Mouse (Mus musculus) myocyte (in vitro differentiated cells): ENCODE measurements around the gene P2ry13. TPM values are rescaled to one million over a fixed set of nuclear protein-coding genes. Genes with fewer than 3 reads are reported as not detected.

Source experiments
- H3K27me3 ChIP-seq: one replicate; pipeline ENCODE4 v1.6.1; 2011; ENCODE audit not compliant: control insufficient read depth, insufficient read depth, insufficient read length
- H3K36me3 ChIP-seq: one replicate; pipeline ENCODE4 v1.6.1; 2011; ENCODE audit not compliant: control insufficient read depth, insufficient read depth
- H3K4me2 ChIP-seq: one replicate; pipeline ENCODE4 v1.6.1; 2011; ENCODE audit warnings: low read depth, control low read depth
- H3K4me3 ChIP-seq: one replicate; pipeline ENCODE4 v1.5.1; 2011; ENCODE audit warnings: mild to moderate bottlenecking, control low read depth, moderate library complexity
- H3K79me2 ChIP-seq: one replicate; pipeline ENCODE4 v1.6.1; 2011; ENCODE audit not compliant: control insufficient read depth, insufficient read depth
- H3ac ChIP-seq: one replicate; pipeline ENCODE4 v1.6.1; 2011; ENCODE audit not compliant: control insufficient read depth, insufficient read length
- CEBPB ChIP-seq: IDR thresholded peaks from 2 replicates; pipeline ENCODE4 v1.6.1; 2011; ENCODE audit warnings: mild to moderate bottlenecking, moderate library complexity; ENCODE audit not compliant: poor library complexity, insufficient read depth, severe bottlenecking
- E2F4 ChIP-seq: IDR thresholded peaks from one replicate; pipeline ENCODE4 v1.6.1; 2011; ENCODE audit warnings: mild to moderate bottlenecking, control low read depth, moderate library complexity; ENCODE audit not compliant: insufficient read depth
- MAX ChIP-seq: IDR thresholded peaks from one replicate; pipeline ENCODE4 v1.6.1; 2011; ENCODE audit warnings: low read depth, mild to moderate bottlenecking, control low read depth
- MYOD1 ChIP-seq, 3 experiments: IDR thresholded peaks; one replicate each; pipeline ENCODE4 v1.6.1; 2011; ENCODE audit warnings: control low read depth in 2 of 3, low read depth in 2 of 3, mild to moderate bottlenecking in 2 of 3, moderate library complexity in 1 of 3; ENCODE audit not compliant: insufficient read length in 2 of 3, control insufficient read depth in 1 of 3
- MYOG ChIP-seq, 3 experiments: IDR thresholded peaks; one replicate each; pipeline ENCODE4 v1.6.1; 2011; ENCODE audit warnings: control low read depth in 2 of 3, low read depth in 2 of 3, mild to moderate bottlenecking in 2 of 3; ENCODE audit not compliant: insufficient read length in 2 of 3, control insufficient read depth in 1 of 3, insufficient read depth in 1 of 3
- POLR2A ChIP-seq: IDR thresholded peaks from one replicate; pipeline ENCODE4 v1.6.1; 2011; ENCODE audit warnings: low read depth, mild to moderate bottlenecking, control low read depth, moderate library complexity; ENCODE audit not compliant: insufficient read length
- POLR2AphosphoS2 ChIP-seq: IDR thresholded peaks from one replicate; pipeline ENCODE4 v1.6.1; 2011; ENCODE audit warnings: low read depth, control low read depth; ENCODE audit not compliant: insufficient read length
- REST ChIP-seq: IDR thresholded peaks from one replicate; pipeline ENCODE4 v1.6.1; 2011; ENCODE audit warnings: mild to moderate bottlenecking, control low read depth, moderate library complexity; ENCODE audit not compliant: insufficient read depth, insufficient read length
- SRF ChIP-seq: IDR thresholded peaks from one replicate; pipeline ENCODE4 v1.6.1; 2011; ENCODE audit warnings: low read depth; ENCODE audit not compliant: control insufficient read depth, insufficient read length
- TCF12 ChIP-seq: IDR thresholded peaks from one replicate; pipeline ENCODE4 v1.6.1; 2011; ENCODE audit warnings: mild to moderate bottlenecking, control low read depth; ENCODE audit not compliant: poor library complexity, insufficient read depth, severe bottlenecking
- TCF3 ChIP-seq: IDR thresholded peaks from one replicate; pipeline ENCODE4 v1.6.1; 2011; ENCODE audit warnings: low read depth, control low read depth; ENCODE audit not compliant: insufficient read length
- USF1 ChIP-seq: IDR thresholded peaks from one replicate; pipeline ENCODE4 v1.6.1; 2011; ENCODE audit warnings: low read depth, mild to moderate bottlenecking, control low read depth, moderate library complexity
- polyA plus RNA-seq: library from polyadenylated mRNA; unstranded; fragments of >200 nt; fragmentation: generic; extraction: Trizol; gene quantifications from one replicate; pipeline ENCODE4 v1.2.1, GENCODE M21; 2012; ENCODE audit warnings: missing spikeins

P2ry13 gene
- not detected for polyA plus RNA-seq

GRCm38 (mm10) chr3:59210727-59211126, at the start of gene P2ry13:
Gene P2ry13 (minus strand): TSS chr3:59210882.
- no peak within 1 kb of the TSS for H3ac ChIP-seq
- no peak within 1 kb of the TSS for H3K4me2 ChIP-seq
- H3K36me3 ChIP-seq = no peaks in the 10 kb centered on the region
- no peaks in the 10 kb centered on the region for H3K27me3 ChIP-seq
- H3K4me3 ChIP-seq = no peak within 1 kb of the TSS
- no peaks in the 10 kb centered on the region for H3K79me2 ChIP-seq
- no peak for TF ChIP-seq MAX
- no peak for TF ChIP-seq MYOG (IDR thresholded peaks at IDR 0.05; ENCODE audit: control insufficient read depth in 1 of 3, insufficient read depth in 1 of 3, insufficient read length in 2 of 3, low read depth in 2 of 3)
- TF ChIP-seq MYOD1 (IDR thresholded peaks at IDR 0.05; ENCODE audit: control insufficient read depth in 1 of 3, insufficient read length in 2 of 3, low read depth in 2 of 3) = no peak
- no peak for TF ChIP-seq TCF3
- no peak for TF ChIP-seq USF1
- no peak for TF ChIP-seq POLR2A
- TF ChIP-seq TCF12 = no peak
- TF ChIP-seq E2F4 = no peak
- no peak for TF ChIP-seq CEBPB
- TF ChIP-seq POLR2AphosphoS2 = no peak
- TF ChIP-seq REST = no peak
- no peak for TF ChIP-seq SRF

GRCm38 (mm10) chr3:59257740-59258664, 47.3 kb upstream of the P2ry13 start:
- Histone ChIP-seq H3K4me2 (no peak overlapping the region), H3ac (no peak overlapping the region), H3K79me2 (no peaks in the 10 kb centered on the region), H3K27me3 (no peaks in the 10 kb centered on the region), H3K4me3 (no peak overlapping the region), H3K36me3 (no peaks in the 10 kb centered on the region)
- TF ChIP-seq REST (no peak), MYOG (IDR thresholded peaks at IDR 0.05; ENCODE audit: control insufficient read depth in 1 of 3, insufficient read depth in 1 of 3, insufficient read length in 2 of 3, low read depth in 2 of 3) (no peak), USF1 (no peak), MYOD1 (IDR thresholded peaks at IDR 0.05; ENCODE audit: control insufficient read depth in 1 of 3, insufficient read length in 2 of 3, low read depth in 2 of 3) (no peak), MAX (no peak), CEBPB (no peak), POLR2A (no peak), TCF3 (no peak), E2F4 (no peak), TCF12 (no peak), SRF (no peak), POLR2AphosphoS2 (no peak)

- Histone ChIP-seq H3ac (no peak overlapping the region), H3K36me3 (no peaks in the 10 kb centered on the region), H3K79me2 (no peaks in the 10 kb centered on the region), H3K4me2 (no peak overlapping the region), H3K4me3 (no peak overlapping the region), H3K27me3 (no peaks in the 10 kb centered on the region)
- TF ChIP-seq SRF (no peak), CEBPB (no peak), MYOG (IDR thresholded peaks at IDR 0.05; ENCODE audit: control insufficient read depth in 1 of 3, insufficient read depth in 1 of 3, insufficient read length in 2 of 3, low read depth in 2 of 3) (no peak), E2F4 (no peak), TCF3 (no peak), USF1 (no peak), REST (no peak), POLR2AphosphoS2 (no peak), MYOD1 (IDR thresholded peaks at IDR 0.05; ENCODE audit: control insufficient read depth in 1 of 3, insufficient read length in 2 of 3, low read depth in 2 of 3) (no peak), POLR2A (no peak), TCF12 (no peak), MAX (no peak)
These were observed 39.8 kb upstream of the P2ry13 start for GRCm38 (mm10) chr3:59250454-59250853.

GRCm38 (mm10) chr3:59248031-59248430, 37.3 kb upstream of the P2ry13 start:
- no peak overlapping the region for H3K4me3 ChIP-seq
- no peak overlapping the region for H3K4me2 ChIP-seq
- no peaks in the 10 kb centered on the region for H3K36me3 ChIP-seq
- no peaks in the 10 kb centered on the region for H3K79me2 ChIP-seq
- H3ac ChIP-seq = no peak overlapping the region
- H3K27me3 ChIP-seq = no peaks in the 10 kb centered on the region
- TF ChIP-seq MYOG (IDR thresholded peaks at IDR 0.05; ENCODE audit: control insufficient read depth in 1 of 3, insufficient read depth in 1 of 3, insufficient read length in 2 of 3, low read depth in 2 of 3) (no peak), MYOD1 (IDR thresholded peaks at IDR 0.05; ENCODE audit: control insufficient read depth in 1 of 3, insufficient read length in 2 of 3, low read depth in 2 of 3) (no peak), TCF12 (no peak), REST (no peak), POLR2A (no peak), TCF3 (no peak), CEBPB (no peak), POLR2AphosphoS2 (no peak), USF1 (no peak), E2F4 (no peak), MAX (no peak), SRF (no peak)
